Mouse (Mus musculus): ENCODE results near the gene St8sia6. TPM values are rescaled to one million over a fixed set of nuclear protein-coding genes. Genes with fewer than 3 reads are reported as not detected.
"Not testable (repeated sequence)": the region's sequence is repeated elsewhere in the genome, so short reads cannot be mapped to it uniquely, and the experiment has no call there.

St8sia6 gene
- polyA plus RNA-seq, 1 experiment from 2014 or later: 3.0 TPM

- H3K27ac ChIP-seq (ENCODE audit: low read depth): no peak overlapping the region
- TF ChIP-seq CTCF (IDR thresholded peaks at IDR 0.05; ENCODE audit: low read depth): no peak
- H3K4me1 ChIP-seq (ENCODE audit: insufficient read depth): no peaks in the 10 kb centered on the region
- WGBS: 79% methylated on average over 7 of the region's 7 CpGs
- ATAC-seq (ENCODE audit: insufficient read depth) (no peak), DNase-seq (no peak)
- H3K36me3 ChIP-seq (ENCODE audit: insufficient read depth): no peaks in the 10 kb centered on the region
- H3K9ac ChIP-seq: no peak overlapping the region
- no peak overlapping the region for H3K4me2 ChIP-seq
- no peak overlapping the region for H3K4me3 ChIP-seq (ENCODE audit: low read depth, low read length)
- no peaks in the 10 kb centered on the region for H3K27me3 ChIP-seq (ENCODE audit: insufficient read depth, low read length)
- no peaks in the 10 kb centered on the region for H3K9me3 ChIP-seq (ENCODE audit: low read depth, low read length)
Observed at GRCm38 (mm10) chr2:13630136-13630832, 163.6 kb downstream of the St8sia6 start.

- not testable (repeated sequence) for DNase-seq; H3K4me2 ChIP-seq; H3K4me1 ChIP-seq (ENCODE audit: insufficient read depth); H3K27ac ChIP-seq (ENCODE audit: low read depth); H3K4me3 ChIP-seq (ENCODE audit: low read depth, low read length); H3K9me3 ChIP-seq (ENCODE audit: low read depth, low read length); H3K9ac ChIP-seq; H3K36me3 ChIP-seq (ENCODE audit: insufficient read depth); ATAC-seq (ENCODE audit: insufficient read depth); H3K27me3 ChIP-seq (ENCODE audit: insufficient read depth, low read length)
- WGBS: 44% methylated on average over 5 of the region's 5 CpGs
Observed at GRCm38 (mm10) chr2:13603636-13604035, 190.2 kb downstream of the St8sia6 start.

- no peak for ATAC-seq (ENCODE audit: insufficient read depth)
- Histone ChIP-seq H3K27me3 (ENCODE audit: insufficient read depth, low read length) (no peaks in the 10 kb centered on the region), H3K4me2 (no peak overlapping the region), H3K4me1 (ENCODE audit: insufficient read depth) (no peaks in the 10 kb centered on the region), H3K27ac (ENCODE audit: low read depth) (no peak overlapping the region), H3K36me3 (ENCODE audit: insufficient read depth) (no peaks in the 10 kb centered on the region), H3K4me3 (ENCODE audit: low read depth, low read length) (no peak overlapping the region), H3K9ac (no peak overlapping the region), H3K9me3 (ENCODE audit: low read depth, low read length) (no peaks in the 10 kb centered on the region)
- TF ChIP-seq CTCF (IDR thresholded peaks at IDR 0.05; ENCODE audit: low read depth): no peak
- no peak for DNase-seq
Observed at GRCm38 (mm10) chr2:13603093-13603492, 190.8 kb downstream of the St8sia6 start.

Other genes starting within 250 kb of the St8sia6 start
- 18.1 TPM in 2 replicates for gene Trdmt1, start 249.4 kb downstream of the St8sia6 start, polyA plus RNA-seq (2014; fragmentation: Nextera tagmentation; extraction: Ambion mirVana)
- gene Vim, start 220.1 kb downstream of the St8sia6 start, polyA plus RNA-seq (2014; fragmentation: Nextera tagmentation; extraction: Ambion mirVana): 843 and 848 TPM in 2 replicates

All from lung, embryonic 14.5 days (tissue).